Mouse (Mus musculus): ENCODE data around the gene Trpm6. TPM values are rescaled to one million over a fixed set of nuclear protein-coding genes. Genes with fewer than 3 reads are reported as not detected.

The Trpm6 gene
- total RNA-seq, 2 experiments from 2014 or later = 0.39 to 0.59 TPM

DNA sequence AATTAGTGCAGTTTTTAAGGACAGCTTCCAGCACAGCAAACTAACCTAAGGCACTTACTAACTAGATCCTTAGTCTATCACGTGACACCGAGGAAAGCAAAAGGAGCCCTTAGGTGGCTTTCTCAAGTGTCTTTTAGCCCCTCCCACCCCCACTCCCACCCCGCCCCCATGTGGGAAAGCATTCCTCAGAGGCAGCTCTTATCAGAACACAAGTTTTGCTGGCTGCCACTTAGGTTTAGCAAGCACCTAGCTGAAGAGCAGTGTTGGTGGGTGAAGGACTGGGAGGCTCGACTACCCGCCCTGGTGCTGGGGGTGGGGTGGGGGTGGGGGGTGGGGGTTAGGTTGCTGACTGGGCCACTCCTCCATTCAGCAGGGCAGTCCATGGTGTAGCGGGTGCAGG lies 8.5 kb downstream of the Trpm6 start:
- intact Hi-C loops (cut with DNase I) = no loop called here
- no peak for DNase-seq (ENCODE audit: low spot score in 2 of 2)

GRCm38 (mm10) chr19:18758916-18759315 lies 9.1 kb downstream of the Trpm6 start:
- DNase-seq (ENCODE audit: low spot score in 2 of 2) = no peak
- intact Hi-C loops (cut with DNase I) = no loop called here

- DNase-seq (ENCODE audit: low spot score in 2 of 2) = no peak
- intact Hi-C loops (cut with DNase I) = no loop called here
These were observed 16.6 kb downstream of the Trpm6 start for GRCm38 (mm10) chr19:18766399-18766798.

GRCm38 (mm10) chr19:18771048-18771447 lies 21.3 kb downstream of the Trpm6 start:
- intact Hi-C loops (cut with DNase I) = no loop called here

DNA sequence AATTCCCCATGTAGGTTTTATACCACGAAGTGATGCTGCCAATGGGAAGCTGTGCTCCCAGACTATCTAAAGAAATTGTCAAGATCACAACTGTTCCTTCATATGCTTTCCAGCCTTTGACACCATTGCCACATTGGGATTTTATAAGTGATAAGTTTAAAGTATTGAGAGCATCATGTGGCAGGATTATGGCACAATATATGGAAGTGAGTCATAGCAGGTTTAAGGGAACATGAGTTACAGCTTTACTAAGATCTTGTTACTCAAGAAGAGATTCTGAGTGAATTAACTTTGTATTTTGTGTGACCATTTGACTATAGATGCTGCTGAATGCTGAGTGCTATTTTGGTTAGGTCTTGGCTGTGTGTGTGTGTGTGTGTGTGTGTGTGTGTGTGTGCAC lies 21.8 kb downstream of the Trpm6 start:
- intact Hi-C loops (cut with DNase I) = no loop called here
- no peak for DNase-seq (ENCODE audit: low spot score in 2 of 2)

More at GRCm38 (mm10) chr19:18771048-18771447, 21.3 kb downstream of the Trpm6 start:
- no peak for DNase-seq (ENCODE audit: low spot score in 2 of 2)

DNA sequence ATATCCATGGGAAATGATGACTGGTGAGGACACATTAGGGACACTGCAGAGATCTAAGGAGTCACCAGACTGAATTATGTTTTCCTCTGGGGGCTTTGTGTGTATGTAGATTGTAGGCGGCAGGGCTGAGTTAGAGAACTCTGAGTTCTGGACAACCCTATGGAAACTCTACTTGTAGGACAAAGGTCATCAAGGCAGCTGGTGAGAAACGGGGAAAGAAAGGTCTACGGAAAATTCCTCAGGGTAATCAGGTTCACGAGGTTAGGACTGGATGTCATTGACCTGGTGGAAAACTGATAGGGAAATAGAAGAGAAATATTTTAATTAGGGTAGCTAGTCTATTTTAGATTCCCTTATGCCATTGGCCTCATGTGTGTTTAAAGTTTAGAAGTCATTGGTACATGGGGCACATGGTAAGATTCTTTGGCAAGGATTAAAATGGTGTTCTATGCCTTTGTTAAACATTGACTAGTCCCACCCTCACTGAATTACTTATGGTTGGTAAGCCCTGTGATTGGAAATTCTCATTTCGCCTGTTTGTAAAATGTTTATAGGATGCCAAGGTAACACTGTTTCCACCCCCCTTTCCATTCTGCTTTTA lies 23.2 kb downstream of the Trpm6 start:
- no peak for DNase-seq (ENCODE audit: low spot score in 2 of 2)
- intact Hi-C loops (cut with DNase I) = no loop called here

GRCm38 (mm10) chr19:18774085-18774484 lies 24.3 kb downstream of the Trpm6 start:
- DNase-seq (ENCODE audit: low spot score in 2 of 2) = no peak
- intact Hi-C loops (cut with DNase I) = no loop called here

- no peak for DNase-seq (ENCODE audit: low spot score in 2 of 2)
- intact Hi-C loops (cut with DNase I) = no loop called here
These were observed 49.9 kb downstream of the Trpm6 start for GRCm38 (mm10) chr19:18799646-18800045.

DNA sequence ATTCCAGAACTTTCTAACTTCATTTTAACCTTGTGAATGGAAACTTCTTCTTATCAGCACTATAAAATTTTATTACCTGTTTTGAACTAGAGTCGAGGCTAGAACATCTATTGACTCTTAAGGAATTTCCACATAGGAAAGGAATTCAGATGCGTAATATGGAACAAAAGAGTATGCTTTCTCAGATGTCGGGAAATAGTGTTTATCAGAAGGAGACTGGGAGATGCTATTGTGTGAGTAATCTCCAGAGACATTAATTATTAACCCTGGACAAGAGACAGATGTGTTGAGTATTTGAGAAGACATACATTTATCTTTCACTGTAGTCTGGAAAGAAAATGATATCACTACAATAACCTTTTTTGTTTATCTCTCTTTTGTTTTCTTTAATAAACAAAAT lies 61.5 kb downstream of the Trpm6 start:
- no peak for DNase-seq (ENCODE audit: low spot score in 2 of 2)
- intact Hi-C loops (cut with DNase I) = no loop called here

GRCm38 (mm10) chr19:18815170-18815569 lies 65.4 kb downstream of the Trpm6 start:
- DNase-seq (ENCODE audit: low spot score in 2 of 2) = no peak
- intact Hi-C loops (cut with DNase I) = no loop called here

DNA sequence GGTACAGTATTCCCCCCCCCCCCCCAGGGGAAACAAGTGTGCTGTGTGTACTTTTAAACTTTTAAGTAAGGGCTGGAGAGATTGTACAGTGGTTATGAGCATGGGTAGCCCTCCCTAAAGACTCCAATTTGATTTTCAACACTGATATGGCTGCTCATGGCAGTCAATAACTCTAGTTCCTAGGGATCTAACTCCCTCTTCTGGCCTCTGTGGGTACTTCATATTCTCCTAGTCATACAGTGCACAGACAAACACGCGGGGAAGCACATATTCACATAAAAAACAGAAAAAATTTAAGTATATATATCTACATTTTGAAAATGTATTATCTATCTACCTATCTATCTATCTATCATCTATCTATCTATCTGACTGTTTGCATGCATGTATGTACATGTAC lies 67.6 kb downstream of the Trpm6 start:
- no peak for DNase-seq (ENCODE audit: low spot score in 2 of 2)
- intact Hi-C loops (cut with DNase I) = no loop called here

GRCm38 (mm10) chr19:18828601-18829000 lies 78.8 kb downstream of the Trpm6 start:
- DNase-seq (ENCODE audit: low spot score in 2 of 2) = no peak
- intact Hi-C loops (cut with DNase I) = no loop called here

- intact Hi-C loops (cut with DNase I) = loop anchor here (10.0 kb wide), 2 partner anchors 116 to 1366 kb away; partner anchors contain the start of gene D030056L22Rik
- DNase-seq (ENCODE audit: low spot score in 2 of 2) = no peak
These were observed 81.4 kb downstream of the Trpm6 start for GRCm38 (mm10) chr19:18831196-18831595.

DNA sequence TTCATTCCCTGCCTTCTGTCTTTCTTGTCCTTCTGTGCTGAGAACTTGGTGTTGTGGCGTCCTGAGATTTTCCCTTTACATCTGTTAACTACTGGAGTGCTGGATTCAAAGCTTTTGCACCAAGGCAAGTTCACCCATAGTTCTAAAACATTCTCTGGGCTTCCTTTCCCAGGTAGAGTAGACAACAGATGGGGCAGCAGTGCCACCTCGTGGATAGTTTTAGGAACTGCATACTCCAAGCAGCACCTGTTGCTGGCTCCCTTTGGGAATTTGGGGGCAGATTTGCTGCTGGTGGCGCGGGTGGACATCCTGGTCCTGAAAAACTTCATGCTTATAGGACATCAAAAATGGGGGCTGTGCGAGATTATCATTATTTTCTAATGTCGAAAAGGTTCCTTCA lies 85.2 kb downstream of the Trpm6 start:
- intact Hi-C loops (cut with DNase I) = loop anchor here (10.0 kb wide), 2 partner anchors 120 to 1370 kb away; partner anchors contain the start of gene D030056L22Rik
- peak; percentile 34 to 48 for DNase-seq (ENCODE audit: low spot score in 2 of 2)

DNA sequence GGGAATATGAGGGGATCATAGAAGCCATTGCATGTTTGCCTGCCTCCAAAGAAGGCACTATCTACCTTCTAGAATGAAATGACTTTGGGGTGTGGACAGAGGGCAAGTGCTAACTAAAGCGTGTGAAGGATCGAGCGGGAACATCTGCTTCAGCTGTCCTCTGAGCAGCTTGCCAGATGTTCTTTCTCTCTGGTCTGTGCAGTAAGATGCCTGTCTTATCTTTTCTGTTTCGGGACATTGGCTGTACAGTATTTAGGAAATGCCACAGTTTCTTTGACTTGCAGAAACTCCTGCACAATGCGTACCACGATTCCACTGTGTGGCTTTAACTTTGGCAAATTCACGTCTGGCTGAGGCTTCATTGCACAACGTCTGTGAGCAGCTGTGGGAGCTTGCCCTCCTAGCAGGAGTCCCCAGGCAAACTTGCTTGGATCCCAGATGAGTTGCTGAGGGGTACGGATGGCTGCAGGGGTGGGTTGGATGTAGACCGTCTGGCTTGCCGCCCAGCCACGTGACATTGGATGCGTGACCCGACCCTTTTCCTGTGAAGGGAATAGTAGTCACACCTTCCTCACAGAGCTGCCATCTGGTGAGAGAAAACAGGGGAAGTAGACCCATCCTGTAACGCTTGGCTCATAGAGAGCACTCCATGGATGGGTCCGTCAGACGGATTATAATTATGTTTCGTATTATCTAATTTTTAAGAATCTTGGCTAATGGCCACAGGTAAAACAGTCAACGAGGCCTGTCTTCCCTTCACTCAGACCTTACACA lies 92.2 kb downstream of the Trpm6 start:
- no peak for DNase-seq (ENCODE audit: low spot score in 2 of 2)
- intact Hi-C loops (cut with DNase I) = no loop called here

DNA sequence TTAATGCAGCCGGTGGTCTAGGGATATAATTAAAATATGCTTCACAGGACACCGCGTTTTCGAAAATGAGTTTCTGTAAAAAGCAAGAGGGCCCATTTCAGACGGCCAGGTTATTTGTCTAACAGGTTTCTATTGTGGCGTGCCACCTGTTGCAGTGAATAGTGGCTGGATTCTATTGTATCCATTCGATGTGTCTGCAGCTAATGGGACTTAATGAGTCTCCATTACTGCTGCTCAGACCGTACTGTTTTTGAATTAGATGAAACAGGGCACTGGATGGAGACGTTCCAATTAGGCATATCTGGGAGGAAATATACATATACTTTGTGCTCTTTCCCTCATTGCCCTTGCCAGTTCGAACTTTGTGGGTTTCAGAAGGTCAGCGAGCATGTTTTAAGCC lies 92.8 kb downstream of the Trpm6 start:
- no peak for DNase-seq (ENCODE audit: low spot score in 2 of 2)
- intact Hi-C loops (cut with DNase I) = no loop called here

- no peak for DNase-seq (ENCODE audit: low spot score in 2 of 2)
- intact Hi-C loops (cut with DNase I) = no loop called here
These were observed 96.6 kb downstream of the Trpm6 start for GRCm38 (mm10) chr19:18846336-18846735.

- intact Hi-C loops (cut with DNase I) = no loop called here
- no peak for DNase-seq (ENCODE audit: low spot score in 2 of 2)
These were observed 118.5 kb downstream of the Trpm6 start for GRCm38 (mm10) chr19:18868311-18868710.

GRCm38 (mm10) chr19:18872792-18873569 lies 123.2 kb downstream of the Trpm6 start:
- peak in 1 of 2 experiments; percentile 16 for DNase-seq (ENCODE audit: low spot score in 2 of 2)
- intact Hi-C loops (cut with DNase I) = loop anchor here (5.0 to 10.0 kb wide), 3 partner anchors 172 to 1474 kb away; partner anchors contain the start of gene Rorb

All from left cerebral cortex, postnatal 36 days (tissue).